Mouse (Mus musculus) myocyte (in vitro differentiated cells): ENCODE data around the gene Macrod2. TPM values are rescaled to one million over a fixed set of nuclear protein-coding genes. Genes with fewer than 3 reads are reported as not detected.

Experiments used
- H3K27me3 ChIP-seq: one replicate; pipeline ENCODE4 v1.6.1; 2011; ENCODE audit not compliant: control insufficient read depth, insufficient read depth, insufficient read length
- H3K36me3 ChIP-seq: one replicate; pipeline ENCODE4 v1.6.1; 2011; ENCODE audit not compliant: control insufficient read depth, insufficient read depth
- H3K4me2 ChIP-seq: one replicate; pipeline ENCODE4 v1.6.1; 2011; ENCODE audit warnings: low read depth, control low read depth
- H3K4me3 ChIP-seq: one replicate; pipeline ENCODE4 v1.5.1; 2011; ENCODE audit warnings: mild to moderate bottlenecking, control low read depth, moderate library complexity
- H3K79me2 ChIP-seq: one replicate; pipeline ENCODE4 v1.6.1; 2011; ENCODE audit not compliant: control insufficient read depth, insufficient read depth
- H3ac ChIP-seq: one replicate; pipeline ENCODE4 v1.6.1; 2011; ENCODE audit not compliant: control insufficient read depth, insufficient read length
- CEBPB ChIP-seq: IDR thresholded peaks from 2 replicates; pipeline ENCODE4 v1.6.1; 2011; ENCODE audit warnings: mild to moderate bottlenecking, moderate library complexity; ENCODE audit not compliant: poor library complexity, insufficient read depth, severe bottlenecking
- E2F4 ChIP-seq: IDR thresholded peaks from one replicate; pipeline ENCODE4 v1.6.1; 2011; ENCODE audit warnings: mild to moderate bottlenecking, control low read depth, moderate library complexity; ENCODE audit not compliant: insufficient read depth
- MAX ChIP-seq: IDR thresholded peaks from one replicate; pipeline ENCODE4 v1.6.1; 2011; ENCODE audit warnings: low read depth, mild to moderate bottlenecking, control low read depth
- MYOD1 ChIP-seq, 3 experiments: IDR thresholded peaks; one replicate each; pipeline ENCODE4 v1.6.1; 2011; ENCODE audit warnings: control low read depth in 2 of 3, low read depth in 2 of 3, mild to moderate bottlenecking in 2 of 3, moderate library complexity in 1 of 3; ENCODE audit not compliant: insufficient read length in 2 of 3, control insufficient read depth in 1 of 3
- MYOG ChIP-seq, 3 experiments: IDR thresholded peaks; one replicate each; pipeline ENCODE4 v1.6.1; 2011; ENCODE audit warnings: control low read depth in 2 of 3, low read depth in 2 of 3, mild to moderate bottlenecking in 2 of 3; ENCODE audit not compliant: insufficient read length in 2 of 3, control insufficient read depth in 1 of 3, insufficient read depth in 1 of 3
- POLR2A ChIP-seq: IDR thresholded peaks from one replicate; pipeline ENCODE4 v1.6.1; 2011; ENCODE audit warnings: low read depth, mild to moderate bottlenecking, control low read depth, moderate library complexity; ENCODE audit not compliant: insufficient read length
- POLR2AphosphoS2 ChIP-seq: IDR thresholded peaks from one replicate; pipeline ENCODE4 v1.6.1; 2011; ENCODE audit warnings: low read depth, control low read depth; ENCODE audit not compliant: insufficient read length
- REST ChIP-seq: IDR thresholded peaks from one replicate; pipeline ENCODE4 v1.6.1; 2011; ENCODE audit warnings: mild to moderate bottlenecking, control low read depth, moderate library complexity; ENCODE audit not compliant: insufficient read depth, insufficient read length
- SRF ChIP-seq: IDR thresholded peaks from one replicate; pipeline ENCODE4 v1.6.1; 2011; ENCODE audit warnings: low read depth; ENCODE audit not compliant: control insufficient read depth, insufficient read length
- TCF12 ChIP-seq: IDR thresholded peaks from one replicate; pipeline ENCODE4 v1.6.1; 2011; ENCODE audit warnings: mild to moderate bottlenecking, control low read depth; ENCODE audit not compliant: poor library complexity, insufficient read depth, severe bottlenecking
- TCF3 ChIP-seq: IDR thresholded peaks from one replicate; pipeline ENCODE4 v1.6.1; 2011; ENCODE audit warnings: low read depth, control low read depth; ENCODE audit not compliant: insufficient read length
- USF1 ChIP-seq: IDR thresholded peaks from one replicate; pipeline ENCODE4 v1.6.1; 2011; ENCODE audit warnings: low read depth, mild to moderate bottlenecking, control low read depth, moderate library complexity
- polyA plus RNA-seq: library from polyadenylated mRNA; unstranded; fragments of >200 nt; fragmentation: generic; extraction: Trizol; gene quantifications from one replicate; pipeline ENCODE4 v1.2.1, GENCODE M21; 2012; ENCODE audit warnings: missing spikeins

Gene Macrod2
- polyA plus RNA-seq, 1 experiment = 0.96 TPM

DNA sequence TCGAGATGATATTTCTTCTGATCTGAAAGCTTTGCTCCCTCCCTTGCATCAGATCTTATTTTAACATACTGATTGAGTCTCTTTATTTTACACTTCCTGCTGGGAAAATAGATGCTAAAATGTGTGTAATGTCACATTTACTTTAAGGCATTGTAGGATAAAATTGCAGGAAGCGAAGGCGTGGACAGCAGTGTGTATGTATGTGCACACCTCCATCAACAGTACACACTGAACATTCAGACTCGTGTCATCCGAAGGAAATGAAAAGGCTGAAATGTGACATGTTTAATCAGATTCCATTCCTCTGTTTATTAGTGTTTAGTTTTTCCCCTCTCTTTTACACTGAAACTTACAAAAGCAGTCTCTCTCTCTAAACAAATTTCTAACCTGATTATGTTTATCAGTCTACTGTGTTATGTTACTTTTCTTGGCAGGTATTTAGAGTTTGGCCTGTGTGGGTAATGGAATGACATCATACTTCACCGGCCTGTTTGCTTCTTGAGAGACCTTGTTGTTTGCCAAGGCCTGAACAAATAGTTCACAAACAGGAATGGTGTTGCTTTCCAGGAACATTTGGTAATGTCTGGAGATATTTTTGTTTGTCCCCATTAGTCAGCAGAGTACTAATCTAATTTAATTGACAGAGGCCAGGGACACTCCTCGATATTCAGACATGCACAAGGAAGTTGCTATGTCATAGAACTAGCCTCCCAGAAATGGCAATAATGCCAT, 1588.7 kb downstream of the Macrod2 start:
- TF ChIP-seq POLR2AphosphoS2 = no peak
- no peak for TF ChIP-seq MYOG (IDR thresholded peaks at IDR 0.05; ENCODE audit: control insufficient read depth in 1 of 3, insufficient read depth in 1 of 3, insufficient read length in 2 of 3, low read depth in 2 of 3)
- TF ChIP-seq USF1 = no peak
- no peak for TF ChIP-seq TCF12
- TF ChIP-seq CEBPB = no peak
- TF ChIP-seq MAX = no peak
- no peak for TF ChIP-seq TCF3
- no peak for TF ChIP-seq MYOD1 (IDR thresholded peaks at IDR 0.05; ENCODE audit: control insufficient read depth in 1 of 3, insufficient read length in 2 of 3, low read depth in 2 of 3)
- TF ChIP-seq REST = no peak
- TF ChIP-seq SRF = no peak
- no peak for TF ChIP-seq POLR2A
- TF ChIP-seq E2F4 = no peak
- Histone ChIP-seq H3K4me3 (no peak overlapping the region), H3K27me3 (no peaks in the 10 kb centered on the region), H3K36me3 (no peaks in the 10 kb centered on the region), H3K79me2 (no peaks in the 10 kb centered on the region), H3ac (no peak overlapping the region), H3K4me2 (no peak overlapping the region)

DNA sequence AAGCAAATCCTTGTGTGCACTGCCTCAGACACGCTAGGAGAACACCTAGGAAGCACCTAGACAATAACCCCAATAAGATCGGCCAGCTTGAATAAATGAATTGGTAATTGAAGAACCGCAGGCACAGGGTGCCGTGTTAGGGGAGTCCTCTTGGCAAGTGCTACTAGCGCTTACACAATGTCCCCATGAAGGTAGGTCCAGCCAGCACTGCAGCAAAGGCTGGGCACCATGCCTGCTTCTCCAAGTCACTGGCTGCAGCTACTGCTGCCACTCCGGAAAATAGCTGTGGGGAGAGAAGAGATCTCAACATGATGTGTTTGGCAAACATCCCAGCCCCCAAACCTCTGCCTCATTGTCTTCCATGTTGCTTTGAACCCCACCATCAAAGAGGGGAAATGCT, 1603.8 kb downstream of the Macrod2 start:
- TF ChIP-seq POLR2A (no peak), TCF3 (no peak), REST (no peak)
- no peak overlapping the region for H3K4me3 ChIP-seq
- no peak overlapping the region for H3ac ChIP-seq
- no peaks in the 10 kb centered on the region for H3K36me3 ChIP-seq
- H3K27me3 ChIP-seq = no peaks in the 10 kb centered on the region
- H3K4me2 ChIP-seq = no peak overlapping the region
- no peaks in the 10 kb centered on the region for H3K79me2 ChIP-seq

DNA sequence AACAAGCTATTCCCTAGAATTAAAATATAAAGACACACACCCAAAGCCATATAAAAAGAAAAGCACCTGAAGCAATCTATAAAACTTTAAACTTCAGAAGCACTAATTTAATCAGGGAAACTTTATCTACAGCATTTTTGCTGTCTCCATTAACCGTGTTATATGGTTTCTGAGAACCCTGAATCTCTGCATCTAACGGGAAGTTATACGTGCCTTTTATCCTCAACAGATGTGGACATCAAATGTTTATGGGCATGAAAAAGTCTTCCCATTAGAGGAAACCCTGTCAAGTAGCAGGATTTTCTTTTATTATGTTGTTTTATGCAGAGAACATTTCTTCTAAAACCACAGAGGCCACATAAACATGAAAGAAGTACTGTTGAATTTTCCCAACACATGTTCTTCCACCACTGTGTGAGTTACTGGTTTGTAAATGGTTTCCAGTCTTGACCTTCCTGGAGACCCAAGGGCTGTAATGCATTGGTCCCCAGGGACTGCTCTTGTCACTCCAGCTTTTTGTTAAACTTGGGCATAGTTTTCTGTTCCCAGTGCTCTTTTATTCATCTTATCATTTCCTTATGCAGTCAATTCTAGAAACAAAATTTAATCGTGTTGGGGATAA, 1629.5 kb downstream of the Macrod2 start:
- Histone ChIP-seq H3K27me3 (no peaks in the 10 kb centered on the region), H3K79me2 (no peaks in the 10 kb centered on the region), H3K4me3 (no peak overlapping the region), H3K36me3 (no peaks in the 10 kb centered on the region), H3K4me2 (no peak overlapping the region), H3ac (no peak overlapping the region)
- TF ChIP-seq TCF3 (no peak), MYOD1 (IDR thresholded peaks at IDR 0.05; ENCODE audit: control insufficient read depth in 1 of 3, insufficient read length in 2 of 3, low read depth in 2 of 3) (no peak), USF1 (no peak)

DNA sequence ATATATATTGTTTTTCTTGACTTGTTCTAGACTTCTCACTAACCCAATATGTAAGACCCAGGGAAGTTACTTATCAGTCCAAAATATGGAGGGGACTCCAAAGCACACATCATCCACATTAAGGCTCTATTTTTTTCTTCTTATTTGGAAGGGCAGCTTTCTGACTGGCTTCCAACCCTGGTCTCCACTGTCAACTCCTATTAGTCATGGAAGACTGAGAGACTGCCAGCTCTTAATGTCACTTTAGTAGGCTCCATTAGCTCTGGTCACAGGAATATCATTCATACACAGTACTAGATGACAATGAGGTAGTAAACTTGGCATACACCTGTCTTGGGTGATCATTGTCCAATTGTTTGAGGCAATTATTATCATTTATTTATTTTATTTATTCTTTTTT, 1631.6 kb downstream of the Macrod2 start:
- Histone ChIP-seq H3ac (no peak overlapping the region), H3K36me3 (no peaks in the 10 kb centered on the region), H3K4me2 (no peak overlapping the region), H3K79me2 (no peaks in the 10 kb centered on the region), H3K27me3 (no peaks in the 10 kb centered on the region), H3K4me3 (no peak overlapping the region)
- TF ChIP-seq TCF12 (no peak), REST (no peak), MYOD1 (IDR thresholded peaks at IDR 0.05; ENCODE audit: control insufficient read depth in 1 of 3, insufficient read length in 2 of 3, low read depth in 2 of 3) (no peak), TCF3 (no peak), MAX (no peak), SRF (no peak), CEBPB (no peak), E2F4 (no peak), MYOG (IDR thresholded peaks at IDR 0.05; ENCODE audit: control insufficient read depth in 1 of 3, insufficient read depth in 1 of 3, insufficient read length in 2 of 3, low read depth in 2 of 3) (no peak), USF1 (no peak), POLR2A (no peak), POLR2AphosphoS2 (no peak)

DNA sequence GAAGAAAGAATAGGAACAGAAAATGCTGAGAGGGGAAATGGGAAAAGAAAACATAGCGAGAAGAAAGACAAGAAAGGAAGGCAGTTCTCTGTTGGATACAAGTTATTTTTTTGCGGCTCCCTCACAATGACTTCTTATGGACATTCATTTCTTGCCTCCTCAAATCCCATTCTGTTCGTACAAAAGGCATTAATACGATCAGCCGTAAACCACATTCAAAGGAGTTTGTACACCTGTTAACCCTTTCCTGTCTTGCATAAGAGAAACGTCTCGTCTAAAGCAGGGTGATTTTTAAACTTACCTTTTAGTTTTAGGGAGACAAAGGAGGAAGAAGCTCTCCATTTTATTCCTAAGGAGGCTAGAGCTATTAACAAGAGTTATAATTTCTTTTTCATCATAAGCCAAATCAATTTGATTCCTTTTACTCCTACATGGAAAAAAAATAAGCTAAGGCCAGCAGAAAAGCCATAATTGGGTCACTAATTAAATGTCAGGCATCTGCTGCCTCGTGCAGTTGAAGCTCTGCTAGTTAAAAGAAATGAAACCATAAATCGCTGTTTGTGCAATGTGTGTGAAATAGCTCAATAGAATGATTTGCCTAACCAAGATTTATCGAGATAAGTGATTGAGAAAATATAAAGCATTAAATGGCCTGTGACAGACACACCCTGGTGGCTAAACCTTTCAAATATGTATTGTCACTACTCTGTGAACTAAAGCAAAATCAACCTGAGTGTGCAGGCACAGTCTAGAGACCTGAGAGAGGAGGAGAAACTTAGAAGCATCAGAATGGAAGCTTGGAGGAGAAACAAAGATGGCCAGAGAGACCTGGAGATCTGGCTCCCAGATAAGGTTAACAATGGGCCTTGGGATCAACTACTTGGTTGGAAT, 1635.9 kb downstream of the Macrod2 start:
- no peak overlapping the region for H3K4me2 ChIP-seq
- no peaks in the 10 kb centered on the region for H3K36me3 ChIP-seq
- no peak overlapping the region for H3ac ChIP-seq
- no peak overlapping the region for H3K4me3 ChIP-seq
- no peaks in the 10 kb centered on the region for H3K27me3 ChIP-seq
- TF ChIP-seq MYOG (IDR thresholded peaks at IDR 0.05; ENCODE audit: control insufficient read depth in 1 of 3, insufficient read depth in 1 of 3, insufficient read length in 2 of 3, low read depth in 2 of 3) = no peak
- no peak for TF ChIP-seq E2F4
- no peak for TF ChIP-seq TCF12
- TF ChIP-seq CEBPB = no peak
- TF ChIP-seq SRF = no peak
- TF ChIP-seq REST = no peak
- TF ChIP-seq TCF3 = no peak
- no peak for TF ChIP-seq USF1
- no peaks in the 10 kb centered on the region for H3K79me2 ChIP-seq
